7 mouse cellular contexts compared by ENCODE assay signal in genomic region chr7:49246240-49246578, GRCm38 (mm10).
DNase-seq lines count a peak whose midpoint lies in the region; ATAC-seq and TF ChIP-seq lines count a peak whose summit lies in the region.

No protein-coding gene starts in this region.

- H3K4me2 ChIP-seq in lung, embryonic 16.5 days (ENCODE audit: low read depth, low read length), result peak overlapping the region; percentile 99
- peak overlapping the region; percentile 99 for H3K4me2 ChIP-seq in forebrain, embryonic 11.5 days (ENCODE audit: low read depth, low read length, severe bottlenecking)
- H3K4me2 ChIP-seq in limb, embryonic 14.5 days (replicated peaks; ENCODE audit: low read depth, low read length, severe bottlenecking), result peak overlapping the region; percentile 98
- H3K4me2 ChIP-seq in stomach, embryonic 14.5 days (replicated peaks; ENCODE audit: low read depth, low read length), result peak overlapping the region; percentile 92

- peaks cover 10% of the 10 kb centered on the region for H3K27me3 ChIP-seq in lung, embryonic 16.5 days (ENCODE audit: control insufficient read depth, insufficient read depth, low read depth, low read length)
- H3K27me3 ChIP-seq in forebrain, embryonic 11.5 days (ENCODE audit: control insufficient read depth, insufficient read depth, low read length), result peaks cover 32% of the 10 kb centered on the region
- H3K27me3 ChIP-seq in limb, embryonic 14.5 days (ENCODE audit: control insufficient read depth, insufficient read depth, low read length), result peaks cover 30% of the 10 kb centered on the region
- 0 out of 2 replicates have a peak, but pooled peaks cover 7% of the 10 kb centered on the region for H3K27me3 ChIP-seq in stomach, embryonic 14.5 days (ENCODE audit: control insufficient read depth, insufficient read depth, low read length)

- H3K9me3 ChIP-seq in lung, embryonic 16.5 days (ENCODE audit: control insufficient read depth, low read length), result no peaks in the 10 kb centered on the region
- H3K9me3 ChIP-seq in forebrain, embryonic 11.5 days (ENCODE audit: control insufficient read depth, low read length), result no peaks in the 10 kb centered on the region
- no peaks in the 10 kb centered on the region for H3K9me3 ChIP-seq in limb, embryonic 14.5 days (ENCODE audit: control insufficient read depth, low read length)
- no peaks in the 10 kb centered on the region for H3K9me3 ChIP-seq in stomach, embryonic 14.5 days (ENCODE audit: control insufficient read depth, low read depth, low read length)

- WGBS in lung, embryonic 16.5 days, result under 1% methylated on average over 31 of the region's 31 CpGs
- WGBS in forebrain, embryonic 11.5 days, result under 1% methylated on average over 31 of the region's 31 CpGs
- WGBS in limb, embryonic 14.5 days, result 0% methylated on average over 28 of the region's 31 CpGs
- WGBS in stomach, embryonic 14.5 days, result under 1% methylated on average over 31 of the region's 31 CpGs

- peak overlapping the region; percentile 66 for H3K4me3 ChIP-seq in lung, embryonic 16.5 days (ENCODE audit: low read length)
- peak overlapping the region; percentile 46 for H3K4me3 ChIP-seq in forebrain, embryonic 11.5 days (ENCODE audit: low read depth, low read length)
- peak overlapping the region; percentile 58 for H3K4me3 ChIP-seq in limb, embryonic 14.5 days (replicated peaks; ENCODE audit: low read length)
- H3K4me3 ChIP-seq in stomach, embryonic 14.5 days (ENCODE audit: low read depth, low read length), result peak overlapping the region; percentile 56

- ATAC-seq in lung, embryonic 16.5 days (ENCODE audit: low read depth), result no peak
- ATAC-seq in forebrain, embryonic 11.5 days (replicated peaks; ENCODE audit: low FRiP score), result no peak
- no peak; the same call in 1 of the 2 replicates for ATAC-seq in limb, embryonic 14.5 days (ENCODE audit: low FRiP score, low read depth)
- no peak for ATAC-seq in stomach, embryonic 14.5 days (ENCODE audit: insufficient number of reproducible peaks, insufficient read depth, low FRiP score, low read depth)

- H3K9ac ChIP-seq in lung, embryonic 16.5 days (ENCODE audit: low read length), result peak overlapping the region; percentile 75
- peak overlapping the region; percentile 41 for H3K9ac ChIP-seq in forebrain, embryonic 11.5 days (ENCODE audit: low read length)
- H3K9ac ChIP-seq in limb, embryonic 14.5 days (ENCODE audit: low read depth, low read length, severe bottlenecking), result peak overlapping the region; percentile 67
- H3K9ac ChIP-seq in stomach, embryonic 14.5 days (replicated peaks; ENCODE audit: low read depth, low read length), result peak overlapping the region; percentile 43

- DNase-seq in lung, postnatal 25 days (ENCODE audit: low spot score), result no peak
- DNase-seq in forebrain, embryonic 11.5 days (ENCODE audit: low spot score), result no peak
- DNase-seq in limb, embryonic 14.5 days (ENCODE audit: low spot score), result no peak
- no peak for DNase-seq in urinary bladder, postnatal 4 days (ENCODE audit: low spot score in 2 of 2)
- DNase-seq in right cerebral cortex, postnatal 10 days (ENCODE audit: low spot score in 2 of 2), result no peak

- peaks cover 50% of the 10 kb centered on the region for H3K4me1 ChIP-seq in lung, embryonic 16.5 days (replicated peaks; ENCODE audit: control insufficient read depth, insufficient read depth, low read length)
- H3K4me1 ChIP-seq in forebrain, embryonic 11.5 days (replicated peaks; ENCODE audit: control insufficient read depth, insufficient read depth, low read length), result peaks cover 8% of the 10 kb centered on the region; the same call in 1 of the 2 replicates
- H3K4me1 ChIP-seq in limb, embryonic 14.5 days (ENCODE audit: control insufficient read depth, insufficient read depth, low read length), result peaks cover 21% of the 10 kb centered on the region
- peaks cover 27% of the 10 kb centered on the region for H3K4me1 ChIP-seq in stomach, embryonic 14.5 days (ENCODE audit: control insufficient read depth, insufficient read depth, low read length)

- no peaks in the 10 kb centered on the region for H3K36me3 ChIP-seq in lung, embryonic 16.5 days (ENCODE audit: control insufficient read depth, insufficient read depth, low read length)
- no peaks in the 10 kb centered on the region for H3K36me3 ChIP-seq in forebrain, embryonic 11.5 days (ENCODE audit: control insufficient read depth, insufficient read depth, low read length)
- H3K36me3 ChIP-seq in limb, embryonic 14.5 days (ENCODE audit: control insufficient read depth, insufficient read depth, low read length), result no peaks in the 10 kb centered on the region
- no peaks in the 10 kb centered on the region for H3K36me3 ChIP-seq in stomach, embryonic 14.5 days (ENCODE audit: control insufficient read depth, insufficient read depth, low read length)

- peak overlapping the region; percentile 74 for H3K27ac ChIP-seq in lung, embryonic 16.5 days (ENCODE audit: low read length)
- no peak overlapping the region for H3K27ac ChIP-seq in forebrain, embryonic 11.5 days (ENCODE audit: low read depth, low read length)
- no peak overlapping the region for H3K27ac ChIP-seq in limb, embryonic 14.5 days (replicated peaks; ENCODE audit: low read depth, low read length)
- no peak overlapping the region for H3K27ac ChIP-seq in stomach, embryonic 14.5 days (ENCODE audit: low read length)

- no peak for TF ChIP-seq POLR2A in limb, embryonic 14.5 days (IDR thresholded peaks at IDR 0.05; ENCODE audit: borderline replicate concordance, extremely low read depth, insufficient read depth, insufficient read length)
